In the genomic region with DNA sequence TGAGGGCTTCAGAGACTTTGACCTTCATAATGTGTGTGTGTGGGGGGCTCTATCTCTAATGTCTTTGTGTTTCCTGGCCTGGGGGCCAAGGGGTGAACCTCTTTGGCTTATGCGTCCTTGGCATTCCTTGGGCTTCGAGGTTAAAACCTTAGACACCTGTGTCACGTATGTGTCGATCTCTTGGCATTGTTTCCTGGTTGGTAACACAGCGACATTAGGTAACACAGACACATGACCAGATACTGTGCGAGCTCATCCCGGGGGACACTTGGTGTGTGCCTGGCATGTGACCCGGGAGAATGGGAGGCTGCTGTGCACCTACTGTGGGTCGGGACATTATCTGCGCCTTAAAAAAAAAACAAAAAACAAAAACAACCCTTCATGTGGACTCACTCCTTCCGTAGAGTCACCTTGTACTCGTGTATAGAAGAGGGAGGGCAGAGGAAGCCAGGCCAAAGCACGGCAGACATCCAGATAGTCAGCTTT, we compare ENCODE assay signal across 9 mouse cellular contexts. TPM values are rescaled to one million over a fixed set of nuclear protein-coding genes. Genes with fewer than 3 reads are reported as not detected.
DNase-seq lines count a peak whose midpoint lies in the region; ATAC-seq and TF ChIP-seq lines count a peak whose summit lies in the region.
"Had no signal": no experiment of that assay in that cellular context is flagged by ENCODE, and none has a peak within 500 bp of the region (broad histone marks: within the 10 kb centered on the region; RNA-seq: fewer than 3 reads in every experiment).

No protein-coding gene starts in this region.

- intact Hi-C loops in left cerebral cortex, adult 2 months (cut with DNase I), result loop anchor here (2.0 kb wide), 1 partner anchor 13 kb away; no protein-coding TSS in a partner anchor
- intact Hi-C loops in left cerebral cortex, postnatal 14 days (cut with DNase I), result no loop called here

- TF ChIP-seq CTCF in G1E (IDR thresholded peaks at IDR 0.05; ENCODE audit: low read depth, low read length), result no peak
- no peak for TF ChIP-seq CTCF in heart, postnatal 0 days (IDR thresholded peaks at IDR 0.05; ENCODE audit: low read depth)
- TF ChIP-seq CTCF in left cerebral cortex, adult 2 months (IDR thresholded peaks at IDR 0.05), result no peak

- H3K36me3 ChIP-seq in heart, embryonic 13.5 days, result peaks cover 55% of the 10 kb centered on the region
- H3K36me3 ChIP-seq in G1E (replicated peaks), result peaks cover 73% of the 10 kb centered on the region
- peaks cover 11% of the 10 kb centered on the region for H3K36me3 ChIP-seq in heart, postnatal 0 days (replicated peaks; ENCODE audit: control insufficient read depth, insufficient read depth, low read length)
- H3K36me3 ChIP-seq in liver, embryonic 16.5 days (ENCODE audit: control insufficient read depth, insufficient read depth), result no peaks in the 10 kb centered on the region

- peak overlapping the region; percentile 20; the same call in 1 of the 2 replicates for H3K4me3 ChIP-seq in heart, embryonic 13.5 days
- H3K4me3 ChIP-seq in G1E (ENCODE audit: low read depth, low read length), result peak overlapping the region; percentile 59; the same call in 1 of the 2 replicates
- H3K4me3 ChIP-seq in heart, postnatal 0 days (ENCODE audit: low read depth, low read length), result no peak overlapping the region
- no peak overlapping the region for H3K4me3 ChIP-seq in liver, embryonic 16.5 days (ENCODE audit: low read depth, low read length)
- no peak overlapping the region for H3K4me3 ChIP-seq in left cerebral cortex, adult 2 months

- peak overlapping the region; percentile 57 for H3K4me2 ChIP-seq in heart, embryonic 13.5 days
- H3K4me2 ChIP-seq in heart, postnatal 0 days (ENCODE audit: low read depth, low read length), result peak overlapping the region; percentile 42
- H3K4me2 ChIP-seq in liver, embryonic 16.5 days (ENCODE audit: low read depth, low read length), result peak overlapping the region; percentile 30

- peaks cover 78% of the 10 kb centered on the region for H3K4me1 ChIP-seq in heart, embryonic 13.5 days
- H3K4me1 ChIP-seq in G1E (ENCODE audit: insufficient read depth, low read depth, low read length), result peaks cover 97% of the 10 kb centered on the region
- peaks cover 68% of the 10 kb centered on the region for H3K4me1 ChIP-seq in heart, postnatal 0 days (ENCODE audit: control insufficient read depth, insufficient read depth)
- H3K4me1 ChIP-seq in liver, embryonic 16.5 days (ENCODE audit: control insufficient read depth, low read depth, low read length), result peaks cover 43% of the 10 kb centered on the region

- no peaks in the 10 kb centered on the region for H3K27me3 ChIP-seq in heart, embryonic 13.5 days (replicated peaks)
- no peaks in the 10 kb centered on the region for H3K27me3 ChIP-seq in G1E (ENCODE audit: insufficient read depth, low read length)
- H3K27me3 ChIP-seq in heart, postnatal 0 days (ENCODE audit: control insufficient read depth, insufficient read depth, low read length), result no peaks in the 10 kb centered on the region
- H3K27me3 ChIP-seq in liver, embryonic 16.5 days (ENCODE audit: control insufficient read depth, insufficient read depth, low read depth, low read length), result no peaks in the 10 kb centered on the region

- no peaks in the 10 kb centered on the region for H3K9me3 ChIP-seq in heart, embryonic 13.5 days
- no peaks in the 10 kb centered on the region for H3K9me3 ChIP-seq in G1E (replicated peaks)
- no peaks in the 10 kb centered on the region for H3K9me3 ChIP-seq in heart, postnatal 0 days (replicated peaks; ENCODE audit: control insufficient read depth, low read length)
- H3K9me3 ChIP-seq in liver, embryonic 16.5 days (replicated peaks; ENCODE audit: control insufficient read depth, low read length), result no peaks in the 10 kb centered on the region

- no peak for DNase-seq in heart, adult 18-20 months
- no peak for DNase-seq in G1E (ENCODE audit: low spot score)
- no peak for DNase-seq in heart, postnatal 0 days (ENCODE audit: low spot score)
- DNase-seq in left cerebral cortex, adult 2 months (ENCODE audit: extremely low spot score in 1 of 2, low spot score in 2 of 2), result no peak
- DNase-seq in left cerebral cortex, postnatal 14 days (ENCODE audit: low spot score in 2 of 2), result no peak
- DNase-seq in left cerebral cortex, adult 8-10 months (ENCODE audit: low spot score in 2 of 2), result no peak

- TF ChIP-seq EP300 in heart, postnatal 0 days (IDR thresholded peaks at IDR 0.05; ENCODE audit: low read depth), result no peak

- H3K9ac ChIP-seq in heart, embryonic 13.5 days, result peak overlapping the region; percentile 69
- H3K9ac ChIP-seq in heart, postnatal 0 days (replicated peaks; ENCODE audit: low read depth, low read length), result no peak overlapping the region
- H3K9ac ChIP-seq in liver, embryonic 16.5 days (ENCODE audit: low read depth, low read length), result no peak overlapping the region

- ATAC-seq in heart, embryonic 13.5 days (ENCODE audit: extremely low read depth, insufficient number of reproducible peaks, low FRiP score, low TSS enrichment), result no peak
- no peak for ATAC-seq in G1E (ENCODE audit: extremely low read depth, insufficient number of reproducible peaks, low FRiP score, poor library complexity, severe bottlenecking)
- ATAC-seq in heart, postnatal 0 days (ENCODE audit: insufficient read depth, low read depth), result no peak
- peak; percentile 35 for ATAC-seq in liver, embryonic 16.5 days (ENCODE audit: low read depth)

- peak overlapping the region; percentile 90 for H3K27ac ChIP-seq in heart, embryonic 13.5 days (replicated peaks)
- peak overlapping the region; percentile 84 for H3K27ac ChIP-seq in heart, postnatal 0 days (ENCODE audit: low read depth)
- peak overlapping the region; percentile 59 for H3K27ac ChIP-seq in liver, embryonic 16.5 days (ENCODE audit: low read length)
- H3K27ac ChIP-seq in left cerebral cortex, adult 2 months, result no peak overlapping the region

- WGBS in heart, embryonic 13.5 days, result 17% methylated on average over 13 of the region's 13 CpGs
- WGBS in heart, postnatal 0 days, result 16% methylated on average over 13 of the region's 13 CpGs
- WGBS in liver, embryonic 16.5 days (ENCODE audit: insufficient replicate concordance), result 24% methylated on average over 13 of the region's 13 CpGs

RNA-seq across cellular contexts. Expression of a gene that starts 26.3 kb away (rescaled TPM):
- 27.9 and 28.3 TPM in 2 replicates for polyA plus RNA-seq in heart, embryonic 13.5 days (2015; fragmentation: Nextera tagmentation; extraction: Ambion mirVana)
- total RNA-seq in heart, adult 18-20 months (2021), result 10 to 100 TPM in 1 of 2 experiments, 1 to 10 TPM in 1; 8.7 to 10.1 TPM
- total RNA-seq in G1E (2014; fragmentation: Nextera tagmentation) (109 and 110 TPM in 2 replicates), G1E (2017) (16.9 and 17.1 TPM in 2 replicates)
- polyA plus RNA-seq in G1E (2012), result 84.4 and 103 TPM in 2 replicates
- total RNA-seq in heart, postnatal 0 days (2014; rRNA removed; ENCODE audit: low replicate concordance), result 24.0 and 36.2 TPM in 2 replicates
- 14.7 and 15.8 TPM in 2 replicates for polyA plus RNA-seq in heart, postnatal 0 days (2015; fragmentation: Nextera tagmentation; extraction: Ambion mirVana)
- polyA plus RNA-seq in liver, embryonic 16.5 days (2015; fragmentation: Nextera tagmentation; extraction: Ambion mirVana), result 4.2 and 5.4 TPM in 2 replicates
- 10 to 100 TPM; 14.0 to 18.7 TPM for total RNA-seq in left cerebral cortex, adult 2 months (2021)
- 10 to 100 TPM; 14.6 to 15.1 TPM for total RNA-seq in left cerebral cortex, postnatal 14 days (2021)
- total RNA-seq in left cerebral cortex, adult 8-10 months (2022), result 10 to 100 TPM; 11.1 to 11.7 (median 11.4) TPM

RNA-seq across cellular contexts. Expression of a gene that starts 28.9 kb away (rescaled TPM):
- 1.3 and 3.3 TPM in 2 replicates for polyA plus RNA-seq in heart, embryonic 13.5 days (2015; fragmentation: Nextera tagmentation; extraction: Ambion mirVana)
- under 1 TPM; 0.36 to 0.45 TPM for total RNA-seq in heart, adult 18-20 months (2021)
- not detected in 2 replicates for total RNA-seq in G1E (2014; fragmentation: Nextera tagmentation)
- total RNA-seq in G1E (2017), result not detected in 2 replicates
- not detected in 2 replicates for polyA plus RNA-seq in G1E (2012)
- 4.2 and 14.7 TPM in 2 replicates for total RNA-seq in heart, postnatal 0 days (2014; rRNA removed; ENCODE audit: low replicate concordance)
- polyA plus RNA-seq in heart, postnatal 0 days (2015; fragmentation: Nextera tagmentation; extraction: Ambion mirVana), result 5.8 and 6.3 TPM in 2 replicates
- polyA plus RNA-seq in liver, embryonic 16.5 days (2015; fragmentation: Nextera tagmentation; extraction: Ambion mirVana), result 0.15 TPM in 1 of 2 replicates, not detected in the other
- total RNA-seq in left cerebral cortex, adult 2 months (2021), result 1 to 10 TPM; 1.4 to 3.2 TPM
- 1 to 10 TPM; 2.8 to 3.1 TPM for total RNA-seq in left cerebral cortex, postnatal 14 days (2021)
- total RNA-seq in left cerebral cortex, adult 8-10 months (2022), result 1 to 10 TPM; 1.2 to 1.8 (median 1.4) TPM
- total RNA-seq: megakaryocyte-erythroid progenitor cell, adult 5-6 weeks had no signal

RNA-seq across cellular contexts. Expression of a gene that starts 46.3 kb away (rescaled TPM):
- 21.1 and 22.9 TPM in 2 replicates for polyA plus RNA-seq in heart, embryonic 13.5 days (2015; fragmentation: Nextera tagmentation; extraction: Ambion mirVana)
- total RNA-seq in heart, adult 18-20 months (2021), result under 1 TPM; 0.40 to 0.41 TPM
- total RNA-seq in G1E (2014; fragmentation: Nextera tagmentation), result 60.7 and 84.9 TPM in 2 replicates
- 52.7 and 63.4 TPM in 2 replicates for total RNA-seq in G1E (2017)
- polyA plus RNA-seq in G1E (2012), result 3.4 and 4.1 TPM in 2 replicates
- 1.4 and 2.2 TPM in 2 replicates for total RNA-seq in heart, postnatal 0 days (2014; rRNA removed; ENCODE audit: low replicate concordance)
- polyA plus RNA-seq in heart, postnatal 0 days (2015; fragmentation: Nextera tagmentation; extraction: Ambion mirVana), result 4.2 and 4.5 TPM in 2 replicates
- polyA plus RNA-seq in liver, embryonic 16.5 days (2015; fragmentation: Nextera tagmentation; extraction: Ambion mirVana), result 52.7 and 57.3 TPM in 2 replicates
- total RNA-seq in left cerebral cortex, adult 2 months (2021), result under 1 TPM; 0.35 to 0.36 TPM
- under 1 TPM; 0.47 to 0.57 TPM for total RNA-seq in left cerebral cortex, postnatal 14 days (2021)
- under 1 TPM; 0.15 to 0.91 (median 0.25) TPM for total RNA-seq in left cerebral cortex, adult 8-10 months (2022)

Comparison
In these comparisons a context has a peak if more than half of its experiments do, and no peak if none do; other contexts are left out.
1. H3K4me3 ChIP-seq: peak in heart, embryonic 13.5 days (single experiment) and G1E (single experiment); none in heart, postnatal 0 days (single experiment), liver, embryonic 16.5 days (single experiment) and left cerebral cortex, adult 2 months (single experiment).
2. RNA of a gene that starts 46.3 kb away (total RNA-seq): 52.7 to 84.9 TPM in G1E; 1.4 to 2.2 TPM in heart, postnatal 0 days, 0.47 to 0.57 TPM in left cerebral cortex, postnatal 14 days, 0.40 to 0.41 TPM in heart, adult 18-20 months, 0.35 to 0.36 TPM in left cerebral cortex, adult 2 months and 0.15 to 0.91 TPM in left cerebral cortex, adult 8-10 months; every median in the first group is over 10 times any median in the second.
3. Peak in every context shown above with its lines, with median percentiles within 50 percentile points of each other: H3K4me2 ChIP-seq.